Mouse (Mus musculus): ENCODE data around the gene Sri. TPM values are rescaled to one million over a fixed set of nuclear protein-coding genes. Genes with fewer than 3 reads are reported as not detected.

The Sri gene
- 100 to 1,000 TPM; 737 to 772 TPM for polyA plus RNA-seq (2017; shearing (Covaris generic))

GRCm38 (mm10) chr5:8045855-8046254, at the start of gene Sri:
Sri (plus strand) TSS chr5:8046078.

Other genes with a start within 250 kb of the Sri start
- gene Steap4, start 85.6 kb upstream of the Sri start, polyA plus RNA-seq (2017; shearing (Covaris generic)): under 1 TPM in 1 of 2 experiments, not detected in 1; 0.11 TPM